Mouse (Mus musculus) E14TG2a.4 (cell line): ENCODE measurements at regions not wholly inside any gene's neighbourhood (a gene's known extent, or its start where the extent isn't known, plus 50 kb on each side); places are given as distances from the start of the nearest gene placed in this dataset.

ENCODE experiments used
- H3K27me3 ChIP-seq: 2 replicates; pipeline ENCODE4 v1.6.1; 2014; ENCODE audit warnings: low read length, control low read depth; ENCODE audit not compliant: insufficient read depth
- H3K36me3 ChIP-seq: 2 replicates; pipeline ENCODE4 v1.6.1; 2014; ENCODE audit warnings: low read length, control low read depth; ENCODE audit not compliant: insufficient read depth
- H3K4me1 ChIP-seq: replicated peaks from 2 replicates; pipeline ENCODE4 v1.6.1; 2014; ENCODE audit warnings: low read depth, low read length, control low read depth
- H3K4me3 ChIP-seq: replicated peaks from 2 replicates; pipeline ENCODE4 v1.5.1; 2014; ENCODE audit warnings: mild to moderate bottlenecking, low read length
- H3K9me3 ChIP-seq: 2 replicates; pipeline ENCODE4 v1.6.1; 2014; ENCODE audit warnings: low read length, control low read depth
- CTCF ChIP-seq: conservative IDR thresholded peaks from 2 replicates; pipeline ENCODE4 v1.5.1; 2014; ENCODE audit warnings: low read length
- NANOG ChIP-seq: IDR thresholded peaks from 2 replicates; pipeline ENCODE4 v1.6.1; 2014; ENCODE audit warnings: borderline replicate concordance, low read length, mixed read lengths
- POU5F1 ChIP-seq: IDR thresholded peaks from 2 replicates; pipeline ENCODE4 v1.6.1; 2014; ENCODE audit warnings: low read length, borderline replicate concordance

DNA sequence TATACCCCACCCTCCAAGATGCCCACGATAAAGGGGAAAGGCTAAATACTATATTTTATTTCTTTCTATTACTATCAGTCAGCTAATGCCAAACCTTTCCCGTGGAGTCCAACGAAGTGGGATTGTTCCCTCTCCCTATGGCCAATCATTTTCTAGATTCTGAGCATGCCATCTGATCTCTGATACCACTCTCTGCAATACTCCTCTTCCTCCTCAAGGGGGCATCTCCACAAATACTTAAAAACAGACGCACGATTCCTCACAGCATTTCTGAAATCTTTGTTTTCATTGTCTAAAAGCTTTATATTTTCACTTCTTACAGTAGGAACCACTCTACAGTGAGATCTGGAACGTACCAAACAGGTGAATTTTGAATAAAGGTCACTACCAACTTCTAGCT is 270.8 kb downstream of the Pdha2 start:
- Histone ChIP-seq H3K27me3 (no peaks in the 10 kb centered on the region), H3K4me3 (no peak overlapping the region), H3K4me1 (no peaks in the 10 kb centered on the region), H3K9me3 (no peaks in the 10 kb centered on the region), H3K36me3 (no peaks in the 10 kb centered on the region)
- TF ChIP-seq POU5F1 (no peak), CTCF (0 out of 2 replicates have a peak, but pooled peaks have one; percentile 20)

GRCm38 (mm10) chr3:140933156-140933555 is 279.0 kb downstream of the Pdha2 start:
- H3K4me3 ChIP-seq, result no peak overlapping the region
- no peaks in the 10 kb centered on the region for H3K9me3 ChIP-seq
- no peaks in the 10 kb centered on the region for H3K4me1 ChIP-seq
- H3K36me3 ChIP-seq, result no peaks in the 10 kb centered on the region
- no peaks in the 10 kb centered on the region for H3K27me3 ChIP-seq
- TF ChIP-seq POU5F1, result no peak
- no peak for TF ChIP-seq NANOG
- no peak for TF ChIP-seq CTCF

- H3K27me3 ChIP-seq, result no peaks in the 10 kb centered on the region
- TF ChIP-seq POU5F1 (no peak), CTCF (no peak), NANOG (no peak)
- H3K4me1 ChIP-seq, result no peaks in the 10 kb centered on the region
- H3K36me3 ChIP-seq, result no peaks in the 10 kb centered on the region
- H3K9me3 ChIP-seq, result no peaks in the 10 kb centered on the region
- no peak overlapping the region for H3K4me3 ChIP-seq
Observed at GRCm38 (mm10) chr3:140926689-140927088, 285.5 kb downstream of the Pdha2 start.

- Histone ChIP-seq H3K36me3 (no peaks in the 10 kb centered on the region), H3K27me3 (no peaks in the 10 kb centered on the region), H3K9me3 (no peaks in the 10 kb centered on the region), H3K4me1 (no peaks in the 10 kb centered on the region), H3K4me3 (no peak overlapping the region)
- TF ChIP-seq POU5F1 (no peak), CTCF (no peak), NANOG (no peak)
Observed at GRCm38 (mm10) chr3:140876201-140876895, 335.8 kb downstream of the Pdha2 start.

GRCm38 (mm10) chr3:140875500-140876200 is 336.5 kb downstream of the Pdha2 start:
- H3K27me3 ChIP-seq, result no peaks in the 10 kb centered on the region
- TF ChIP-seq NANOG, result no peak
- TF ChIP-seq CTCF, result no peak
- no peak for TF ChIP-seq POU5F1
- H3K4me3 ChIP-seq, result no peak overlapping the region
- no peaks in the 10 kb centered on the region for H3K36me3 ChIP-seq
- H3K9me3 ChIP-seq, result no peaks in the 10 kb centered on the region
- H3K4me1 ChIP-seq, result no peaks in the 10 kb centered on the region

DNA sequence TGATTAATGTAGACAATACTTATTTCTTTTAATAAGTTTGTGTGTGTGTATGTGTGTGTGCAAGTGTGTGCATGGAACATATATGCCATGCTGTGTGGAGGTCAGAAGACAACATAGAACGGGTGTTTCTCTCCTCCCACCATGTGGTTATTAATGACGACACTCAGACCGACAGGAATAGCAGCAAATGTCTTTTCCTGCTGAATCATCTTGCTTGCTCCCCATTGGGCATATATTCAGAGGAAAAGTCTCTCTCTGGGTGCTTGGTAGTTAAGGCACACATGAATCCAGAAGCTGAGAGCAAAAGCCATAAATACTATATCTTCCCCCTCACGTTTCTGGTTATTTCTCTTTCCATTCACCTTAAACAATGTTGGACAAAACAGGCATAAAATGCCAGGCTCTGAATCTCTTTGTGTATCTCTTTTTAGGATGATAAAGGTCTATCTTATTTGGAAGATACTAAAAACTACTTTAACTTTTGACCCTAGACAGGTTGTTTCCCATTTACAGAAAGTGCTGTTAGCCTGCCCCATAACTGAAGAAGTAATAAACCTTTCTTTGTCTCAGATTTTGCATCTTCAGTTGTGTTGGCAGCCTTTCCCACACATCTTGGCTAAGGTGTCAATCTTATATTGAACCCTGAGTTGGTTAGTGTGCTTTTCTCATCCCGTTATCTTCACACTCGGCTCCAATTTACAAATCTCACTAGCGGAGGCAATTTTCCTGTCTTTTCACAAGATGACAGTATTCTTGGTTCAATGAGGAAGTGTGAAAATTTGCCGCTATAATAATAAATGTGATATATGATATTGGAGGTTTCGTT is 337.9 kb downstream of the Pdha2 start:
- Histone ChIP-seq H3K4me1 (no peaks in the 10 kb centered on the region), H3K4me3 (no peak overlapping the region), H3K9me3 (no peaks in the 10 kb centered on the region), H3K36me3 (no peaks in the 10 kb centered on the region), H3K27me3 (no peaks in the 10 kb centered on the region)
- TF ChIP-seq NANOG (no peak), POU5F1 (no peak)

- H3K36me3 ChIP-seq, result no peaks in the 10 kb centered on the region
- H3K27me3 ChIP-seq, result no peaks in the 10 kb centered on the region
- TF ChIP-seq CTCF, result no peak
- no peak for TF ChIP-seq NANOG
- no peak for TF ChIP-seq POU5F1
- H3K9me3 ChIP-seq, result no peaks in the 10 kb centered on the region
- H3K4me3 ChIP-seq, result no peak overlapping the region
- H3K4me1 ChIP-seq, result no peaks in the 10 kb centered on the region
Observed at GRCm38 (mm10) chr3:140872511-140872910, 339.6 kb downstream of the Pdha2 start.

DNA sequence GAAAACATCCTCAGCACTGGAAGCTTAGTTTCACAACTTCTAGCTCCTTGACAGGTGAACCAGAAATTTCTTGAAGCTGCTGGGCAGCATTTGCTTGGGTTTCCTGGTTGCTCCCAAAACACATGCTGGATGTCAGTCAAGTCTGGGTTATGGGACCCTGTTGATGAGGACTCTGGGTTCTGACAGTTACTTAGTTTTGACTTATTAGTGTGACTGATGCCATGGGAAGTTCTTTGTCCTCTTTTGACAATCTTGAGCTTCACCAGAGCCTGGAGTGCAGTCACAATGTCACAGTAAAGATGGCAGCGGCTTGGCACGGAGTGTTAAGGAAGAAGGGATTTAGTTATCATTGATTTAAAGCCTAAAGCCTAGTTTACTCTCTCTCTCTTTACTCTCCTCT is 340.9 kb downstream of the Pdha2 start:
- Histone ChIP-seq H3K36me3 (no peaks in the 10 kb centered on the region), H3K9me3 (no peaks in the 10 kb centered on the region), H3K27me3 (no peaks in the 10 kb centered on the region), H3K4me3 (no peak overlapping the region), H3K4me1 (no peaks in the 10 kb centered on the region)
- TF ChIP-seq NANOG (no peak), POU5F1 (no peak), CTCF (no peak)
